Mouse (Mus musculus) stomach, postnatal 0 days (tissue): ENCODE data around the gene H2afy2.

Source experiments
- CTCF ChIP-seq: IDR thresholded peaks from 2 replicates; pipeline ENCODE4 v1.5.1; 2016; ENCODE audit warnings: antibody characterized with exemption, low read depth, mild to moderate bottlenecking, moderate library complexity
- EP300 ChIP-seq: optimal IDR thresholded peaks from 2 replicates; pipeline ENCODE3; 2016; ENCODE audit warnings: antibody characterized with exemption

DNA sequence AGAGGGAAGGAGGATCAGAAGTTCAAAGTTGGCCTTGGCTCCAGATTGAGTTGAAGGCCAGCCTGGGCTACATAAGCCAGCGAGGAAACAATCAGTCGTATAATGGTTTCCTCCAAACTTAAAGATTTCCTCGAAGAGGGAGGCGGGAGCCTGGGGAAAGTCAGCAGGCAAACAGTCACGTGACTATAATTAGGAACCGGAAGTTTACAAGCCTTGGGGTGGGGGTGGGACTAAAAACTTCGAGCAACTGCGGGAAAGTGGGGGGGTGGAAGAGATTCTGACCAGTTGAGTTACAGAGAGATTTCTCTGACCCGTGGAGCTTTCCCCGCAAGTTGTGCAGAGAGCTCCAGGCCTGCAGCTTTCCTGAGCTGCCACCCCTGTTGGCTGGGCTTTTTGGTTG lies 11.0 kb upstream of the H2afy2 start:
- TF ChIP-seq CTCF (no peak), EP300 (no peak)
